Mouse (Mus musculus) forebrain, embryonic 11.5 days (tissue): Measurements from ENCODE around the gene Plin5. TPM values are rescaled to one million over a fixed set of nuclear protein-coding genes. Genes with fewer than 3 reads are reported as not detected.

ENCODE experiments used
- ATAC-seq: fragments of 200-750 bp; cut with Nextera tagmentation; replicated peaks from 2 replicates; pipeline ENCODE4 v1.8.0; 2017; ENCODE audit warnings: moderate TSS enrichment; ENCODE audit not compliant: low FRiP score
- DNase-seq: peaks from one replicate; pipeline ENCODE4 v3.0.0-alpha.2; 2017; ENCODE audit warnings: low spot score
- H3K27ac ChIP-seq: fragments of 300-500 bp; sonication (generic); 2 replicates; pipeline ENCODE4 v1.5.1; 2014; ENCODE audit warnings: low read depth, low read length
- H3K27me3 ChIP-seq: fragments of 300-500 bp; sonication (generic); 2 replicates; pipeline ENCODE4 v1.6.1; 2014; ENCODE audit warnings: mild to moderate bottlenecking, low read length, mixed read lengths; ENCODE audit not compliant: control insufficient read depth, insufficient read depth
- H3K36me3 ChIP-seq: fragments of 300-500 bp; sonication (generic); 2 replicates; pipeline ENCODE4 v1.6.1; 2014; ENCODE audit warnings: mild to moderate bottlenecking, low read length, moderate library complexity, mixed read lengths; ENCODE audit not compliant: control insufficient read depth, insufficient read depth
- H3K4me1 ChIP-seq: fragments of 300-500 bp; sonication (generic); replicated peaks from 2 replicates; pipeline ENCODE4 v1.6.1; 2014; ENCODE audit warnings: low read length, mixed read lengths; ENCODE audit not compliant: control insufficient read depth, insufficient read depth
- H3K4me2 ChIP-seq: fragments of 300-500 bp; sonication (generic); 2 replicates; pipeline ENCODE4 v1.6.1; 2014; ENCODE audit warnings: low read depth, mild to moderate bottlenecking, low read length, moderate library complexity, mixed read lengths; ENCODE audit not compliant: severe bottlenecking
- H3K4me3 ChIP-seq: fragments of 300-500 bp; sonication (generic); 2 replicates; pipeline ENCODE4 v1.5.1; 2014; ENCODE audit warnings: low read depth, low read length
- H3K9ac ChIP-seq: fragments of 300-500 bp; sonication (generic); 2 replicates; pipeline ENCODE4 v1.6.1; 2014; ENCODE audit warnings: low read length
- H3K9me3 ChIP-seq: fragments of 300-500 bp; sonication (generic); 2 replicates; pipeline ENCODE4 v1.6.1; 2016; ENCODE audit warnings: low read length, mixed read lengths; ENCODE audit not compliant: control insufficient read depth
- WGBS: fragments of 180-500 bp; shearing (Covaris S2); extraction: QIAGEN DNeasy Blood & Tissue Kit; methylation state at CpG from one replicate; pipeline ENCODE4 v1.1.7; 2014; 5-methylcytosine and 5-hydroxymethylcytosine counted together
- polyA plus RNA-seq: library from polyadenylated mRNA; unstranded; fragments of >200 nt; fragmentation: Nextera tagmentation; extraction: Ambion mirVana; gene quantifications from 2 replicates; pipeline ENCODE4 v1.2.1, GENCODE M21; 2014

The Plin5 gene
- 0.21 TPM in 1 of 2 replicates, not detected in the other for polyA plus RNA-seq

- H3K27ac ChIP-seq: no peak within 1 kb of the TSS
- ATAC-seq: peak; percentile 57; the same call in 1 of the 2 replicates
- peak within 1 kb of the TSS; percentile 54 for H3K4me2 ChIP-seq
- peak; percentile 72 for DNase-seq
- H3K4me1 ChIP-seq: peaks cover 5% of the 10 kb centered on the region; the same call in 1 of the 2 replicates
- no peaks in the 10 kb centered on the region for H3K36me3 ChIP-seq
- H3K4me3 ChIP-seq: peak within 1 kb of the TSS; percentile 15; the same call in 1 of the 2 replicates
- no peak within 1 kb of the TSS for H3K9ac ChIP-seq
- WGBS: under 1% methylated on average over 27 of the region's 27 CpGs
- H3K9me3 ChIP-seq: peaks cover 5% of the 10 kb centered on the region
- H3K27me3 ChIP-seq: peaks cover 39% of the 10 kb centered on the region
Observed at GRCm38 (mm10) chr17:56117251-56117710, at the start of gene Plin5. Plin5 (minus strand) TSS chr17:56117596.

- H3K27me3 ChIP-seq: peaks cover 3% of the 10 kb centered on the region; the same call in 1 of the 2 replicates
- H3K9me3 ChIP-seq: no peaks in the 10 kb centered on the region
- WGBS: 75% methylated on average over 11 of the region's 11 CpGs
- no peaks in the 10 kb centered on the region for H3K36me3 ChIP-seq
- H3K9ac ChIP-seq: no peak overlapping the region
- H3K4me2 ChIP-seq: no peak overlapping the region
- no peak for ATAC-seq
- H3K4me1 ChIP-seq: peaks cover 16% of the 10 kb centered on the region
- H3K27ac ChIP-seq: 0 out of 2 replicates have a peak overlapping the region, but pooled peaks have one; percentile 3
- H3K4me3 ChIP-seq: no peak overlapping the region
- no peak for DNase-seq
Observed at GRCm38 (mm10) chr17:56165671-56166070, 48.3 kb upstream of the Plin5 start.

GRCm38 (mm10) chr17:56164510-56164909, 47.1 kb upstream of the Plin5 start:
- no peaks in the 10 kb centered on the region for H3K9me3 ChIP-seq
- no peak overlapping the region for H3K9ac ChIP-seq
- ATAC-seq (no peak), DNase-seq (no peak)
- peaks cover 10% of the 10 kb centered on the region; the same call in 1 of the 2 replicates for H3K4me1 ChIP-seq
- peaks cover 3% of the 10 kb centered on the region; the same call in 1 of the 2 replicates for H3K27me3 ChIP-seq
- H3K36me3 ChIP-seq: no peaks in the 10 kb centered on the region
- H3K4me3 ChIP-seq: no peak overlapping the region
- no peak overlapping the region for H3K27ac ChIP-seq
- 78% methylated on average over 3 of the region's 3 CpGs for WGBS
- H3K4me2 ChIP-seq: no peak overlapping the region

GRCm38 (mm10) chr17:56163523-56164102, 46.2 kb upstream of the Plin5 start:
- 84% methylated on average over 6 of the region's 6 CpGs for WGBS

GRCm38 (mm10) chr17:56162231-56162774, 44.9 kb upstream of the Plin5 start, which contains the start of gene Tnfaip8l1:
Tnfaip8l1 (plus strand) TSS chr17:56162477.
- Histone ChIP-seq H3K27ac (no peak within 1 kb of the TSS), H3K4me1 (peaks cover 10% of the 10 kb centered on the region; the same call in 1 of the 2 replicates), H3K9ac (peak within 1 kb of the TSS; percentile 45), H3K4me2 (peak within 1 kb of the TSS; percentile 56), H3K9me3 (no peaks in the 10 kb centered on the region), H3K27me3 (peaks cover 3% of the 10 kb centered on the region; the same call in 1 of the 2 replicates), H3K4me3 (peak within 1 kb of the TSS; percentile 37), H3K36me3 (no peaks in the 10 kb centered on the region)
- WGBS: under 1% methylated on average over 30 of the region's 30 CpGs
- DNase-seq: peak; percentile 97
- peak; percentile 97 for ATAC-seq

More at GRCm38 (mm10) chr17:56163523-56164102, 46.2 kb upstream of the Plin5 start:
- DNase-seq (no peak), ATAC-seq (no peak)
- peaks cover 3% of the 10 kb centered on the region; the same call in 1 of the 2 replicates for H3K27me3 ChIP-seq
- H3K36me3 ChIP-seq: no peaks in the 10 kb centered on the region
- H3K9me3 ChIP-seq: no peaks in the 10 kb centered on the region
- no peak overlapping the region for H3K9ac ChIP-seq
- H3K4me2 ChIP-seq: no peak overlapping the region
- H3K4me1 ChIP-seq: peaks cover 10% of the 10 kb centered on the region; the same call in 1 of the 2 replicates
- no peak overlapping the region for H3K4me3 ChIP-seq
- no peak overlapping the region for H3K27ac ChIP-seq

- ATAC-seq (0 out of 2 replicates have a peak, but pooled peaks have one; percentile 18), DNase-seq (peak; percentile 85)
- no peaks in the 10 kb centered on the region for H3K9me3 ChIP-seq
- H3K36me3 ChIP-seq: no peaks in the 10 kb centered on the region
- peaks cover 10% of the 10 kb centered on the region; the same call in 1 of the 2 replicates for H3K4me1 ChIP-seq
- no peak overlapping the region for H3K27ac ChIP-seq
- H3K4me3 ChIP-seq: no peak overlapping the region
- no peak overlapping the region for H3K9ac ChIP-seq
- H3K27me3 ChIP-seq: peaks cover 3% of the 10 kb centered on the region; the same call in 1 of the 2 replicates
- H3K4me2 ChIP-seq: no peak overlapping the region
- 1% methylated on average over 9 of the region's 9 CpGs for WGBS
Observed at GRCm38 (mm10) chr17:56159729-56160128, 42.3 kb upstream of the Plin5 start.

- Histone ChIP-seq H3K36me3 (no peaks in the 10 kb centered on the region), H3K9me3 (no peaks in the 10 kb centered on the region), H3K4me2 (no peak overlapping the region), H3K27ac (no peak overlapping the region), H3K4me3 (no peak overlapping the region), H3K9ac (no peak overlapping the region), H3K4me1 (peaks cover 7% of the 10 kb centered on the region), H3K27me3 (peaks cover 13% of the 10 kb centered on the region)
- DNase-seq (peak; percentile 65), ATAC-seq (peak; percentile 45; the same call in 1 of the 2 replicates)
- WGBS: 51% methylated on average over 9 of the region's 9 CpGs
Observed at GRCm38 (mm10) chr17:56153643-56154042, 36.2 kb upstream of the Plin5 start.

GRCm38 (mm10) chr17:56149897-56150296, 32.5 kb upstream of the Plin5 start:
- Histone ChIP-seq H3K27me3 (peaks cover 22% of the 10 kb centered on the region), H3K4me2 (no peak overlapping the region), H3K9ac (no peak overlapping the region), H3K27ac (no peak overlapping the region), H3K4me1 (peaks cover 7% of the 10 kb centered on the region), H3K36me3 (no peaks in the 10 kb centered on the region), H3K9me3 (no peaks in the 10 kb centered on the region), H3K4me3 (no peak overlapping the region)
- WGBS: 42% methylated on average over 2 of the region's 2 CpGs
- ATAC-seq (no peak), DNase-seq (no peak)
